Mouse (Mus musculus): ENCODE measurements around the gene Hoxb4.

- TF ChIP-seq POLR2A (IDR thresholded peaks at IDR 0.05; ENCODE audit: borderline replicate concordance, extremely low read depth, insufficient read depth, insufficient read length, poor library complexity, severe bottlenecking) (no peak), CTCF (IDR thresholded peaks at IDR 0.05; ENCODE audit: borderline replicate concordance, extremely low read depth, insufficient read depth, insufficient read length) (no peak)
Measured at GRCm38 (mm10) chr11:96369140-96369539, 51.1 kb downstream of the Hoxb4 start.

All from brain, embryonic 14.5 days (tissue).